Mouse (Mus musculus): ENCODE results near the gene Ybx2. TPM values are rescaled to one million over a fixed set of nuclear protein-coding genes. Genes with fewer than 3 reads are reported as not detected.

Ybx2 gene
- polyA plus RNA-seq, 1 experiment from 2014 or later: 7.1 TPM

Small RNAs within 50 kb of the gene (microRNA-seq; reads per million reads assigned to microRNA genes)
- gene Gm44349: not detected

Other genes with a start within 250 kb of the Ybx2 start
- gene Tnfsf12, start 239.9 kb upstream of the Ybx2 start, polyA plus RNA-seq (2014; fragmentation: Nextera tagmentation; extraction: Ambion mirVana): 4.2 and 5.0 TPM in 2 replicates
- 1.1 and 2.6 TPM in 2 replicates for gene Tnfsfm13, start 239.7 kb upstream of the Ybx2 start, polyA plus RNA-seq (2014; fragmentation: Nextera tagmentation; extraction: Ambion mirVana)
- gene Polr2a, start 177.2 kb upstream of the Ybx2 start, polyA plus RNA-seq (2014; fragmentation: Nextera tagmentation; extraction: Ambion mirVana): 24.3 and 26.9 TPM in 2 replicates
- gene Slc35g3, start 173.8 kb upstream of the Ybx2 start, polyA plus RNA-seq (2014; fragmentation: Nextera tagmentation; extraction: Ambion mirVana): 0.27 and 0.39 TPM in 2 replicates
- 4.6 TPM in 2 replicates for gene Zbtb4, start 169.9 kb upstream of the Ybx2 start, polyA plus RNA-seq (2014; fragmentation: Nextera tagmentation; extraction: Ambion mirVana)
- 1.4 and 1.6 TPM in 2 replicates for gene Chrnb1, start 139.9 kb upstream of the Ybx2 start, polyA plus RNA-seq (2014; fragmentation: Nextera tagmentation; extraction: Ambion mirVana)
- gene Fgf11, start 133.9 kb upstream of the Ybx2 start, polyA plus RNA-seq (2014; fragmentation: Nextera tagmentation; extraction: Ambion mirVana): 4.3 TPM in 2 replicates
- 0.90 and 1.9 TPM in 2 replicates for gene Tmem102, start 130.2 kb upstream of the Ybx2 start, polyA plus RNA-seq (2014; fragmentation: Nextera tagmentation; extraction: Ambion mirVana)
- not detected in 2 replicates for gene Gm39566, start 120.5 kb upstream of the Ybx2 start, polyA plus RNA-seq (2014; fragmentation: Nextera tagmentation; extraction: Ambion mirVana)
- gene Spem2, start 117.3 kb upstream of the Ybx2 start, polyA plus RNA-seq (2014; fragmentation: Nextera tagmentation; extraction: Ambion mirVana): not detected in 2 replicates
- gene Spem1, start 113.6 kb upstream of the Ybx2 start, polyA plus RNA-seq (2014; fragmentation: Nextera tagmentation; extraction: Ambion mirVana): 0.40 and 0.44 TPM in 2 replicates
- gene Nlgn2, start 98.0 kb upstream of the Ybx2 start, polyA plus RNA-seq (2014; fragmentation: Nextera tagmentation; extraction: Ambion mirVana): 22.3 and 24.7 TPM in 2 replicates
- 321 and 409 TPM in 2 replicates for gene Tmem256, start 97.3 kb upstream of the Ybx2 start, polyA plus RNA-seq (2014; fragmentation: Nextera tagmentation; extraction: Ambion mirVana)
- 39.3 and 39.8 TPM in 2 replicates for gene Plscr3, start 89.4 kb upstream of the Ybx2 start, polyA plus RNA-seq (2014; fragmentation: Nextera tagmentation; extraction: Ambion mirVana)
- gene Tnk1, start 77.1 kb upstream of the Ybx2 start, polyA plus RNA-seq (2014; fragmentation: Nextera tagmentation; extraction: Ambion mirVana): not detected in 2 replicates
- gene Tmem95, start 57.8 kb upstream of the Ybx2 start, polyA plus RNA-seq (2014; fragmentation: Nextera tagmentation; extraction: Ambion mirVana): not detected in 2 replicates
- 2.2 and 2.3 TPM in 2 replicates for gene Kctd11, start 54.4 kb upstream of the Ybx2 start, polyA plus RNA-seq (2014; fragmentation: Nextera tagmentation; extraction: Ambion mirVana)
- 0.20 and 0.33 TPM in 2 replicates for gene Acap1, start 40.3 kb upstream of the Ybx2 start, polyA plus RNA-seq (2014; fragmentation: Nextera tagmentation; extraction: Ambion mirVana)
- 5.4 and 7.6 TPM in 2 replicates for gene 2810408A11Rik, start 34.8 kb upstream of the Ybx2 start, polyA plus RNA-seq (2014; fragmentation: Nextera tagmentation; extraction: Ambion mirVana)
- gene Neurl4, start 34.7 kb upstream of the Ybx2 start, polyA plus RNA-seq (2014; fragmentation: Nextera tagmentation; extraction: Ambion mirVana): 25.6 and 28.1 TPM in 2 replicates
- gene Gps2, start 21.9 kb upstream of the Ybx2 start, polyA plus RNA-seq (2014; fragmentation: Nextera tagmentation; extraction: Ambion mirVana): 50.4 and 56.5 TPM in 2 replicates
- 1,061 and 1,077 TPM in 2 replicates for gene Eif5a, start 13.8 kb upstream of the Ybx2 start, polyA plus RNA-seq (2014; fragmentation: Nextera tagmentation; extraction: Ambion mirVana)
- 2.2 and 2.3 TPM in 2 replicates for gene Slc2a4, start 12.4 kb downstream of the Ybx2 start, polyA plus RNA-seq (2014; fragmentation: Nextera tagmentation; extraction: Ambion mirVana)
- gene Cldn7, start 29.0 kb downstream of the Ybx2 start, polyA plus RNA-seq (2014; fragmentation: Nextera tagmentation; extraction: Ambion mirVana): 0.32 and 0.47 TPM in 2 replicates
- 25.5 and 29.4 TPM in 2 replicates for gene Ctdnep1, start 45.4 kb downstream of the Ybx2 start, polyA plus RNA-seq (2014; fragmentation: Nextera tagmentation; extraction: Ambion mirVana)
- 168 and 169 TPM in 2 replicates for gene Elp5, start 46.7 kb downstream of the Ybx2 start, polyA plus RNA-seq (2014; fragmentation: Nextera tagmentation; extraction: Ambion mirVana)
- 624 and 628 TPM in 2 replicates for gene Gabarap, start 55.3 kb downstream of the Ybx2 start, polyA plus RNA-seq (2014; fragmentation: Nextera tagmentation; extraction: Ambion mirVana)
- 38.0 and 38.4 TPM in 2 replicates for gene Phf23, start 60.0 kb downstream of the Ybx2 start, polyA plus RNA-seq (2014; fragmentation: Nextera tagmentation; extraction: Ambion mirVana)
- 17.9 and 20.9 TPM in 2 replicates for gene Dvl2, start 64.8 kb downstream of the Ybx2 start, polyA plus RNA-seq (2014; fragmentation: Nextera tagmentation; extraction: Ambion mirVana)
- gene Acadvl, start 79.6 kb downstream of the Ybx2 start, polyA plus RNA-seq (2014; fragmentation: Nextera tagmentation; extraction: Ambion mirVana): 49.9 and 56.1 TPM in 2 replicates
- gene Dlg4, start 81.1 kb downstream of the Ybx2 start, polyA plus RNA-seq (2014; fragmentation: Nextera tagmentation; extraction: Ambion mirVana): 25.6 and 26.6 TPM in 2 replicates
- gene Asgr1, start 118.3 kb downstream of the Ybx2 start, polyA plus RNA-seq (2014; fragmentation: Nextera tagmentation; extraction: Ambion mirVana): 2.4 and 4.1 TPM in 2 replicates
- gene Asgr2, start 156.8 kb downstream of the Ybx2 start, polyA plus RNA-seq (2014; fragmentation: Nextera tagmentation; extraction: Ambion mirVana): not detected in 2 replicates
- gene Mgl2, start 194.5 kb downstream of the Ybx2 start, polyA plus RNA-seq (2014; fragmentation: Nextera tagmentation; extraction: Ambion mirVana): 0.93 and 1.1 TPM in 2 replicates
- gene Clec10a, start 220.4 kb downstream of the Ybx2 start, polyA plus RNA-seq (2014; fragmentation: Nextera tagmentation; extraction: Ambion mirVana): 0.78 and 1.2 TPM in 2 replicates